Mouse (Mus musculus) limb, embryonic 14.5 days (tissue): Measurements from ENCODE around the gene Itgb4. TPM values are rescaled to one million over a fixed set of nuclear protein-coding genes. Genes with fewer than 3 reads are reported as not detected.

ENCODE experiments used
- ATAC-seq: fragments of 200-750 bp; cut with Nextera tagmentation; 2 replicates; pipeline ENCODE4 v1.8.0; 2017; ENCODE audit warnings: low read depth, moderate number of reproducible peaks, moderate TSS enrichment; ENCODE audit not compliant: low FRiP score
- DNase-seq: peaks from one replicate; pipeline ENCODE4 v3.0.0-alpha.2; 2015; ENCODE audit warnings: low spot score
- H3K27ac ChIP-seq: fragments of 300-500 bp; sonication (generic); replicated peaks from 2 replicates; pipeline ENCODE4 v1.5.1; 2014; ENCODE audit warnings: low read depth, mild to moderate bottlenecking, low read length, moderate library complexity, mixed read lengths
- H3K27me3 ChIP-seq: fragments of 300-500 bp; sonication (generic); 2 replicates; pipeline ENCODE4 v1.6.1; 2014; ENCODE audit warnings: low read length, mixed read lengths; ENCODE audit not compliant: control insufficient read depth, insufficient read depth
- H3K36me3 ChIP-seq: fragments of 300-500 bp; sonication (generic); 2 replicates; pipeline ENCODE4 v1.6.1; 2014; ENCODE audit warnings: mild to moderate bottlenecking, low read length, moderate library complexity, mixed read lengths; ENCODE audit not compliant: control insufficient read depth, insufficient read depth
- H3K4me1 ChIP-seq: fragments of 300-500 bp; sonication (generic); 2 replicates; pipeline ENCODE4 v1.6.1; 2014; ENCODE audit warnings: antibody characterized with exemption, low read length, mixed read lengths; ENCODE audit not compliant: control insufficient read depth, insufficient read depth
- H3K4me2 ChIP-seq: fragments of 300-500 bp; sonication (generic); replicated peaks from 2 replicates; pipeline ENCODE4 v1.6.1; 2014; ENCODE audit warnings: low read depth, mild to moderate bottlenecking, low read length, moderate library complexity; ENCODE audit not compliant: severe bottlenecking
- H3K4me3 ChIP-seq: fragments of 300-500 bp; sonication (generic); replicated peaks from 2 replicates; pipeline ENCODE4 v1.5.1; 2014; ENCODE audit warnings: low read length
- H3K9ac ChIP-seq: fragments of 300-500 bp; sonication (generic); 2 replicates; pipeline ENCODE4 v1.6.1; 2014; ENCODE audit warnings: mild to moderate bottlenecking, low read depth, low read length, moderate library complexity; ENCODE audit not compliant: severe bottlenecking
- H3K9me3 ChIP-seq: fragments of 300-500 bp; sonication (generic); 2 replicates; pipeline ENCODE4 v1.6.1; 2016; ENCODE audit warnings: low read length; ENCODE audit not compliant: control insufficient read depth
- POLR2A ChIP-seq: fragments of 200-500 bp; IDR thresholded peaks from 2 replicates; pipeline ENCODE4 v1.8.0; 2012; ENCODE audit warnings: inconsistent platforms, mild to moderate bottlenecking, moderate library complexity, borderline replicate concordance; ENCODE audit not compliant: insufficient read depth, insufficient read length; ENCODE audit errors: extremely low read depth
- WGBS: fragments of 180-500 bp; shearing (Covaris S2); extraction: QIAGEN DNeasy Blood & Tissue Kit; methylation state at CpG from one replicate; pipeline ENCODE4 v1.1.7; 2014; 5-methylcytosine and 5-hydroxymethylcytosine counted together
- polyA plus RNA-seq, 2 experiments: library from polyadenylated mRNA; depleted of rRNA in 1 of 2; stranded (reverse) in 1 of 2; unstranded in 1 of 2; fragments of >200 nt; fragmentation: Nextera tagmentation in 1 of 2; extraction: Ambion mirVana in 1 of 2; gene quantifications; 2 replicates each; pipeline versions ENCODE4 v1.2.1 to v1.2.3; 2012 to 2014

Gene Itgb4
- polyA plus RNA-seq (2012; rRNA removed) = 11.3 and 11.6 TPM in 2 replicates
- polyA plus RNA-seq (2014; fragmentation: Nextera tagmentation; extraction: Ambion mirVana) = 12.5 TPM in 2 replicates

DNA sequence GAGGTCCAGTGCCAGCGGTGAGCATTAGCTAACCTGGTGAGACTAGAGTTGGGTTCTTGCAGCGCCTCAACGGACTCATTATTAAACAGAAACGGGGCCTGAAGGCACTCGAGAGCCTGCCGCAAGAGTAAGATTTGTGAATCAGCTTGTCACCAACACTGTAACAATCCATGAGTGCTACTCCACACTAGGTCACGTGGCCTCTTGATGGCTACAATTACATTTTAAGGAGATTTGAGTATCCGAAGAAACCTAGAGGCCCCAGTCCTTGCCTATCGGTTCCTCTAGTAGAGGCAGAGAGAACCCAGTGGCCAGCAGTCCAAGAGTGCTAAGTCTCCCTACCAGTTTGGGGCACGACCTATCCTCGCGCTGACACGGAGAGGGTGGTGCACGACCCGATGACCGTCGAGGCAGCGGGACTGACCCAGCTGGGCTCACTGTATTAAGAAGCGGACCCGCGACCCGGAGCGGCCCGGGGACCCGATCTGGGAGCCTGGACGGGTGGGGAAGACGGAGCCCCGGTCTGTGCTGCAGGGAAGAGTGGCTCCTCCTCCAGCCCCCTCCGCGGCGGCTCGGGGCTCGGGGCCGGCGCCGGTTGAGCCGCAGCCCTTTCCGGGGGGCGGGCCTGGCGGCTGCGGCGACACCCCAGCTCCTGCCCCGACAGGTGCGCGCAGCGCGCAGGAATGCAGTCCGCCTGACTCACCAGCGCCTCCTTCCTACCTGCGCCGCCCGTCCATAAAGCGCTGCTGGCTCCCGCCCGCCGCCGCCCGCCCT is at the start of gene Itgb4:
TSS of gene Itgb4 (plus strand) at position 401 of the 774 bp plus-strand sequence.
- DNase-seq = peak; percentile 28
- 0 out of 2 replicates have a peak, but pooled peaks have one; percentile 37 for ATAC-seq

DNA sequence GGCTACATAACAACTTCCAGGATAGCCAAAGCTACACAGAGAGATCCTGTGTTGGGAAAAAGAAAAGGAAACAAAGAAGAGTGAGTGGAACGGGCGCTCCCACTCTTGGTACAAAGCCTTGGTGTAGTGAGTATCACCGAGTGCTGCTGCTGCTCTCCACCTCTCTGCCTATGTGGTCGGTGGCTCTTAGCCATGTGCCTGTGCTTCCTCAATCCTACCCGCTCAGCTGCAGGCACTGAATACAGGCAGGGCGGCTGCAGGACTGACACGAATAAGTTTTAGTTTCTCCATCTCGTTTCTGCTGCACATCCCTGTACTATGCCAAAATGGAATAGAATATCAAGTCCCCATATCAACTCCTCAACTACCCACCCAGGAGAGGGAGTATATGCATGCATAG is 45.5 kb upstream of the Itgb4 start:
- DNase-seq (no peak), ATAC-seq (no peak)
- 84% methylated on average over 8 of the region's 8 CpGs for WGBS
- no peaks in the 10 kb centered on the region for H3K9me3 ChIP-seq
- H3K9ac ChIP-seq = no peak overlapping the region
- no peak for TF ChIP-seq POLR2A
- peaks cover 30% of the 10 kb centered on the region for H3K36me3 ChIP-seq
- no peak overlapping the region for H3K4me3 ChIP-seq
- H3K27me3 ChIP-seq = no peaks in the 10 kb centered on the region
- H3K4me2 ChIP-seq = no peak overlapping the region
- peaks cover 8% of the 10 kb centered on the region for H3K4me1 ChIP-seq
- no peak overlapping the region for H3K27ac ChIP-seq

More for the DNA sequence above, at the start of gene Itgb4:
- H3K9ac ChIP-seq = peak within 1 kb of the TSS; percentile 25
- 11% methylated on average over 37 of the region's 58 CpGs for WGBS
- 0 out of 2 replicates have a peak, but pooled peaks cover 2% of the 10 kb centered on the region for H3K4me1 ChIP-seq
- no peak for TF ChIP-seq POLR2A
- peaks cover 31% of the 10 kb centered on the region for H3K27me3 ChIP-seq
- H3K4me2 ChIP-seq = peak within 1 kb of the TSS; percentile 71
- no peaks in the 10 kb centered on the region for H3K36me3 ChIP-seq
- H3K27ac ChIP-seq = no peak within 1 kb of the TSS
- no peaks in the 10 kb centered on the region for H3K9me3 ChIP-seq
- H3K4me3 ChIP-seq = peak within 1 kb of the TSS; percentile 41

- no peak overlapping the region for H3K27ac ChIP-seq
- ATAC-seq (no peak), DNase-seq (no peak)
- no peaks in the 10 kb centered on the region for H3K27me3 ChIP-seq
- no peaks in the 10 kb centered on the region for H3K9me3 ChIP-seq
- no peak for TF ChIP-seq POLR2A
- no peak overlapping the region for H3K4me3 ChIP-seq
- H3K4me2 ChIP-seq = no peak overlapping the region
- H3K4me1 ChIP-seq = peaks cover 15% of the 10 kb centered on the region
- no peak overlapping the region for H3K9ac ChIP-seq
- H3K36me3 ChIP-seq = peaks cover 25% of the 10 kb centered on the region
- 78% methylated on average over 3 of the region's 3 CpGs for WGBS
Observed at GRCm38 (mm10) chr11:115929818-115930217, 44.7 kb upstream of the Itgb4 start.

DNA sequence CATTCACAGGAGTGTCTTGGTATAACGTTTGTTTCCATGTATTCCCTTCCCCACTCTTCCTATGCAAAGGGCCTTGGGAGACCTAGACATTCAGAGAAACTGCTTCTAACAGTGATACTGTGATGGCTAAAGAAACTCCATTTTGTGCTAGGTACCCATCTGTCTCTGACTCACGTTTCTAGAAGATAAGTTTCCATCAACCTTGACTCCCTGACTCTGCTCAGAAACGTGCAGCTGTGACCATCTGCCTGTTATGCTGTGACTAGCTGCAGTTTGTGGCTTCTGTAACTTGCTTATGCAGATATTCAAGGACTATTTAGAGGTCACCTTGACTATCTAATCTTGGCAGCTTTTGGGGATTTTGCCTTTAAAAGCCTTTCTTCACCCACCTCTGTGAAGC is 43.3 kb upstream of the Itgb4 start:
- TF ChIP-seq POLR2A = no peak
- H3K9me3 ChIP-seq = no peaks in the 10 kb centered on the region
- ATAC-seq = no peak

DNA sequence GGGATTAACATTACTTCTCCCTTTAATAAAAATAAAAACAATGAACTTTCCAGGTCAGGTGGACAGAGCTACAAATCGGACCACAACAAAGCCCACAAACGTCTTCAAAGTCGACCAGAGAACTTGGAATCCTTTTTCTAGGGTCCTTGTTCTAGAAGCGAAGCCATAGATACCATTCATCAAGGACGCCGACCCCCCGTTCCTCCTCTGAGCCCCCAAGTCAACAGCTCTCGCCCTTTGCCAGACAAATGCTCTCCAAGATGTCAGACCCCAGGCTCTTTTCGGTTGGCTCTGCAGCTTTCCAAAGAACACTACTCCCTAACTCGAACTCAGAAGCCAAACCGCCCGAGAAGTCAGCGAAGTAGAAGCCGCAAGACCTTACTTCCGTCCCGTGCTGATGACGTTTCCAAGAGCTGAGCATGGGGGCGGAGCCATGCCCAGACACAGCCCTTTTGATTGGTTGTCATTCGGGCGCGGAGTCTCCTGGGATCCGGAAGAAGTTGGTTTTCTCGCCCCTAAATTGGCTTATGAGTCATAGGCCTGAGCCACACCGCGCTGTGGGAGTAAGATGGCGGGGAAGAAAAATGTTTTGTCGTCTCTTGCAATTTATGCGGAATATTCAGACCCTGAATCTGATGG is 41.3 kb upstream of the Itgb4 start, which contains the start of the genes Sap30bp and Recql5:
TSS of gene Sap30bp (plus strand) at position 175 of the 639 bp plus-strand sequence.
TSS of gene Recql5 (minus strand) at position 370 of the 639 bp plus-strand sequence.
- peaks cover 38% of the 10 kb centered on the region for H3K36me3 ChIP-seq
- peak; percentile 99 for DNase-seq
- peaks cover 15% of the 10 kb centered on the region for H3K4me1 ChIP-seq
- H3K27me3 ChIP-seq = no peaks in the 10 kb centered on the region
- H3K9me3 ChIP-seq = no peaks in the 10 kb centered on the region
- H3K27ac ChIP-seq = peak within 1 kb of the TSS; percentile 44; the same call in 1 of the 2 replicates
- peak; percentile 80; the same call in 1 of the 2 replicates for TF ChIP-seq POLR2A
- WGBS = under 1% methylated on average over 28 of the region's 28 CpGs
- peak within 1 kb of the TSS; percentile 92 for H3K4me2 ChIP-seq
- H3K9ac ChIP-seq = peak within 1 kb of the TSS; percentile 82
- peak; percentile 99 for ATAC-seq
- H3K4me3 ChIP-seq = peak within 1 kb of the TSS; percentile 86

More for the DNA sequence above, 43.3 kb upstream of the Itgb4 start:
- Histone ChIP-seq H3K4me2 (no peak overlapping the region), H3K27me3 (no peaks in the 10 kb centered on the region), H3K4me1 (peaks cover 15% of the 10 kb centered on the region), H3K4me3 (no peak overlapping the region), H3K27ac (no peak overlapping the region), H3K36me3 (peaks cover 33% of the 10 kb centered on the region), H3K9ac (no peak overlapping the region)
- WGBS = 73% methylated on average over 3 of the region's 3 CpGs
- no peak for DNase-seq
